Mouse (Mus musculus): ENCODE data around the gene Zcchc8.

Zcchc8 gene

GRCm38 (mm10) chr5:123650825-123651224 lies 70.1 kb downstream of the Zcchc8 start:
- no peak for ATAC-seq (ENCODE audit: insufficient number of reproducible peaks, low FRiP score, low TSS enrichment)
